Mouse (Mus musculus) frontal cortex, postnatal 10 days (tissue): Measurements from ENCODE around the gene Msmo1.

Experiments
- DNase-seq, 2 experiments: peaks; one replicate each; pipeline ENCODE4 v3.0.0; 2022; ENCODE audit warnings: low spot score in 2 of 2, mixed read lengths in 1 of 2

Msmo1 gene

DNA sequence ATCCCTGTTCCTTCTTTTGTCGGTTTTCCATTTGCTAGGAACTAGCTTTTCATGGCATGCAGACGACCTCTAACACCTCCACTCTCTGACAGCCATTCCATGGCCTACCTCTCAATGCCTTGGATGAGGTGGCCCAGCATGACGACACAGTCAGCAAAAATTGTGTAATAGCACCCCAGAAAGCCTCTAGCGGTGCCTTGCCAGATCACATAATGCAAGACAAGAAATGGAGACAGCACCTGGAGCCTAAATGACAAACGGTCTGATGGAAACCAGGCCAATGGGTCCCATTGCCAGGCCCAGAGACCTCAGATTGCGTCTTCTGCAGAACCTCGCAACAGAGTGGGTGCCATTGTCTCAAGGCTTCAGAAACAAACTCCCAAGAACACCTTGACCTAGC, 21.1 kb downstream of the Msmo1 start:
- no peak for DNase-seq

DNA sequence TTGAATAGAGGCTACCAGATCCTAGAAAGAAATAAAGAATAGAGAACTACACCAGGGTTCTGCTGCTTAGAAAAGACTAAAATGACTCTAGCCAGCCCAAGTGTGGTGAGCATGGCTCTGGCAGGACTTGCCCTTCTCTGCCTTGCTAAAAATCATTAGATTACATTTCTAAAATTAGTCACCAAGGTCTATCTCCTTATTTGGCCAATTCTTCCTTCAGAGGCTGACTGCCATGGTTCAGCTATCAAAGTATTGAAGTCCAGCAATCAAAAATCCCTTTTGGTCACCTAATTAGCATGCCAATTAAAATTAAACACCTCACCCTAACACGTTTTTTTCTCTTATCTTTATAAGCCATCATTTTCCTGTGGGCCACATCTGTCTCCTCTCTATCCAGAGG, 22.0 kb downstream of the Msmo1 start:
- no peak for DNase-seq

- no peak for DNase-seq
Measured at GRCm38 (mm10) chr8:64707481-64707880, 26.1 kb downstream of the Msmo1 start.

DNA sequence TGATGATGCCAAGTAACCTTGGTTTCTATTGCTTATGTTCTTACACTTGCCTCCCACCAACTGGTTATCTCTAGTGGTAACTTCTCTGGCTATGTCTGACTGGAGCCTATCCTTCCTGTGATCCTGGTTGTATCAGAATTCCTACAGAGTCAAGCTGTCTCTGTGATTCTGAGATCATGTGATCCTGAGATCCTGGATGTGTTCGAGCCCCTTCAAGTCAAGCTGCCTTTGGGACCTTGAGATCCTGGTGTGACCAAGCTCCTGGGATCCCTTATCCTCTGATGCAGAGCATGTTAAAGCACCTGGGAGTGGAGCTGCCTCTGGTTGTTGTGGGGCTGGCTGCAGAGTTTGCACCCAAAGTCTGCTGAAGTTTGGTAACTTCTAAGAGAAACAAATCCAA, 30.4 kb downstream of the Msmo1 start:
- DNase-seq = no peak

GRCm38 (mm10) chr8:64692651-64693201, 40.9 kb downstream of the Msmo1 start, which contains the start of gene Cpe:
Gene Cpe (minus strand): TSS chr8:64693054.
- DNase-seq = peak; percentile 80 to 89

DNA sequence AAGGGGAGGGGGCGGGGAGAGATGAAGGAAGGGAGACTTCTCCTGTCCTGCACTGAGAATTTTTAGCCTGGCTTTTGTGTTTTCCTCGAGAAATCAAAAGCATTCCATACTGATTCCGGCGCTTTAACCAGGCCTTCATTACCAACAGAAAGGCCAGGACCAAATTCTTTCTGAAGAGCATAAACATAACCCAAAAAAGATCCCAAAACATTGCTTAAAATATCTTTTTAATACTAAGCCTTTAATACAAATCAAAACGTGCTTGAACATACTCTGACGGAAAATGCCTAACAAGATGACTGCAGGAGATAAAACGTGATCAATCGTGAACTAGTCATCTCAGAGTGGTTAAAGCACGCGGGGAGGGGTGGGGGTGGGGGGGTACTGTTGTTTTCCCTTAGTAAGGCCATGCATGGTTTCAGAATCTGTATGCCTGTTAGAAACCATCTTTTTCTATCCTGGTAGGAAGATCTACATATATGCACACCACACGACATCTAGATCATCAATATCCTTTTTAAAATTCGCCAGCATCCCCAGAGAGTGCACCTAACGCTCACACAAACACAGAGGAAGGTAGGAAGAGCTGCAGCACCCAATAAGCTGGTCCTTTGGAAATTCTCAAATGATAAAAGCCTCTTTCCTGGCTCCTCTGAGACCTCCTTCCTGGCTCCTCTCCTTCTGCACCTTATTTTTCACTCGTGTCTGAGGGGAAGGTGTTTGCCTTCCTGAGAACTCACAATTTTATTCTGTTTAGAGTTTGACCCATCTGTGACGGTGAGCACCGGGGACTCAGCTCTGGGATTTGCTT, 41.8 kb downstream of the Msmo1 start:
- no peak for DNase-seq

GRCm38 (mm10) chr8:64690845-64691244, 42.7 kb downstream of the Msmo1 start:
- no peak for DNase-seq

DNA sequence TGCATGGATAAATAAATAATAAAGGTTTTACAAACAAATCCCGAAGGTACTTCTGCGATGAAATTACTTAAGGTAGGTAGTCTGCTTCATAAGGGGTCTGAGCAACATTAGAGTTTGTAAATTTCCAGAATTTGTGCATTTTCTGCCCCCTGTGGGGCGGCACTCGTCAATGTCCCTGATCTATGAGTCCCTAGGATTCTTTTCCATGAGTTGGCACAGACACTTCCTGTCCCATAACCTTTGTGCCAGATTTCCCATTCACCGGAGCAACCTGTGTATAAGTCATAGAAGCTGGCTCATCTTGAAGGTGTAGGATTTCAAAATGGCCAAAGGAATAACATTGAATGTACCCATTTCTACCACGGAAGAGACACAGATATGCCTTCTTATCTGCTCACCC, 43.3 kb downstream of the Msmo1 start:
- no peak for DNase-seq

- no peak for DNase-seq
Measured at GRCm38 (mm10) chr8:64688741-64689140, 44.9 kb downstream of the Msmo1 start.

DNA sequence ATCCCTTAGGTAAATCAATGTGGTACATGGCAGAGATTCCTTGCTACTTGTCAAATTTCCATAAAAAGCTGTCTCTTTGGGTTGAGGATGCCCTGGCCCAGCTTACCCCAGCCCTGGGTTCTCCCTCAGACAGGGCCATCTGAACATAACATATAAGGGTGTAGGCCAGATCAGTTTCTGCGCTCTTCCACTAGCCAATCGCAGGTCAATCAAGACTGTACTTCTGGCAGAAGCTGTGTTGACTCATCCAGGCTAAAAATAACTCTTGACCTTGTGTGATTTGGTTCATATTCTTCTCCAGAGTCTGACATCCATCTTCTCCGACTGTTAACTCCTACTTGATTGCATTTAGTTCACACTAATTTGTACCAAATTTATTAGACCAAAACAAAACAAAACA, 45.4 kb downstream of the Msmo1 start:
- DNase-seq = no peak

GRCm38 (mm10) chr8:64682501-64682900, 51.1 kb downstream of the Msmo1 start:
- no peak for DNase-seq

GRCm38 (mm10) chr8:64676381-64676780, 57.2 kb downstream of the Msmo1 start:
- DNase-seq = no peak

GRCm38 (mm10) chr8:64674951-64675585, 58.5 kb downstream of the Msmo1 start:
- DNase-seq = no peak

DNA sequence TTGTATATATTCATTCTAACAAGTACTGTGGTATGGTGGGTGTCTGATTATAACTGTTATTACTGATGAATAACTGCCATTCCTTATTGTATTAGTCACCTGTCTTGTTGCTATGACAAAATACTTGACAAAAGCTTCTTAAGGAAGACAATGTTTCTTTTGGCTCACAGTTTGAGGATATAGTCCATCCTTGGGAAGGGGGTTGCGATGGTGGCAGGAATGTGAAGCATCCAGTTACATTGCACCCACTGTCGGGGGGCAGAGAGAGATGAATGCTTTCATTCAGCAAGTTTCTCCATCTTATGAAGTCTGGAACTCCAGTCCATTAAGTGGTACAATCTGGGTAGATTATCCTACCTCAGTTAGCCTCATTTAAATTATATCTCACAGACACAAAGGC, 60.7 kb downstream of the Msmo1 start:
- no peak for DNase-seq

DNA sequence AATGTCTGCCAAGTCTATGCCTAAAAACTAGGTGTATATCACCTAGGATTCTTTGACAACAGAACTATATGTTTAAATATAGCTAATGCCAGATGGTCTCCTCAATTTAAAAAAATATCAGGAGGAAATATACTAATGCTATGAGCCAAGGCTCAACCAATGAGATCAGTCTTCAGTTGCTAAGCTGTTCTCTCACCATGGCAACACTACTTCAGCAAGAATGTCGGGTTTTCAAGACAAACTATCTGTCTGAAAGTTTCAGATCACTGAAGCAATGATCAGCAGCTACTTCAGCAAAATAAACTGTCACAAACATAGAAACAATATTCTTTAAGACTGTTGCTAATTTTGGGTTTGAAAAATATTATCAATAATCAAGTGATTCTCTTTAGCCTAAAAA, 61.7 kb downstream of the Msmo1 start:
- no peak for DNase-seq
